Mouse (Mus musculus) limb, embryonic 10.5 days (tissue): ENCODE data around the gene Rtkn2. TPM values are rescaled to one million over a fixed set of nuclear protein-coding genes. Genes with fewer than 3 reads are reported as not detected.
A peak's percentile ranks its signal among the peaks of the same experiment; 100 is the strongest.

Experiments
- DNase-seq: peaks from one replicate; pipeline ENCODE4 v3.0.0-alpha.2; 2017; ENCODE audit warnings: low spot score
- H3K27ac ChIP-seq: fragments of 300-500 bp; sonication (generic); 2 replicates; pipeline ENCODE4 v1.5.1; 2016; ENCODE audit warnings: mild to moderate bottlenecking
- H3K27me3 ChIP-seq: fragments of 300-500 bp; sonication (generic); 2 replicates; pipeline ENCODE4 v1.6.1; 2016; ENCODE audit warnings: low read depth, mild to moderate bottlenecking; ENCODE audit not compliant: poor library complexity, severe bottlenecking
- H3K36me3 ChIP-seq: fragments of 300-500 bp; sonication (generic); 2 replicates; pipeline ENCODE4 v1.6.1; 2016; ENCODE audit warnings: mild to moderate bottlenecking, moderate library complexity
- H3K4me1 ChIP-seq: fragments of 300-500 bp; sonication (generic); 2 replicates; pipeline ENCODE4 v1.6.1; 2016
- H3K4me3 ChIP-seq: fragments of 300-500 bp; sonication (generic); 2 replicates; pipeline ENCODE4 v1.5.1; 2016; ENCODE audit warnings: mild to moderate bottlenecking, moderate library complexity
- H3K9me3 ChIP-seq: fragments of 300-500 bp; sonication (generic); replicated peaks from 2 replicates; pipeline ENCODE4 v1.6.1; 2016; ENCODE audit warnings: mild to moderate bottlenecking
- WGBS: fragments of 180-500 bp; shearing (Covaris S2); methylation state at CpG from one replicate; pipeline ENCODE4 v1.1.7; 2016; 5-methylcytosine and 5-hydroxymethylcytosine counted together
- polyA plus RNA-seq: library from polyadenylated mRNA; unstranded; fragments of >200 nt; fragmentation: Nextera tagmentation; extraction: Ambion mirVana; gene quantifications from 2 replicates; pipeline ENCODE4 v1.2.1, GENCODE M21; 2016

Gene Rtkn2
- polyA plus RNA-seq = 9.3 and 11.8 TPM in 2 replicates

- no peaks in the 10 kb centered on the region for H3K9me3 ChIP-seq
- H3K27me3 ChIP-seq = no peaks in the 10 kb centered on the region
- H3K27ac ChIP-seq = peak within 1 kb of the TSS; percentile 90
- peak within 1 kb of the TSS; percentile 71 for H3K4me3 ChIP-seq
- DNase-seq = peak; percentile 97
- peaks cover 12% of the 10 kb centered on the region; the same call in 1 of the 2 replicates for H3K4me1 ChIP-seq
- under 1% methylated on average over 57 of the region's 57 CpGs for WGBS
- H3K36me3 ChIP-seq = peaks cover 3% of the 10 kb centered on the region; the same call in 1 of the 2 replicates
These were observed at the start of gene Rtkn2 for GRCm38 (mm10) chr10:67979401-67980157. Gene Rtkn2 (plus strand): TSS chr10:67979570.

- Histone ChIP-seq H3K4me1 (no peaks in the 10 kb centered on the region), H3K36me3 (no peaks in the 10 kb centered on the region), H3K27ac (no peak overlapping the region), H3K27me3 (no peaks in the 10 kb centered on the region), H3K4me3 (no peak overlapping the region), H3K9me3 (no peaks in the 10 kb centered on the region)
- no peak for DNase-seq
- WGBS = 76% methylated on average over 4 of the region's 4 CpGs
These were observed 48.0 kb upstream of the Rtkn2 start for GRCm38 (mm10) chr10:67931328-67931727.

GRCm38 (mm10) chr10:67932780-67933179 is 46.6 kb upstream of the Rtkn2 start:
- H3K36me3 ChIP-seq = no peaks in the 10 kb centered on the region
- H3K27me3 ChIP-seq = no peaks in the 10 kb centered on the region
- WGBS = 82% methylated on average over 11 of the region's 11 CpGs
- no peak for DNase-seq
- H3K4me3 ChIP-seq = no peak overlapping the region
- no peaks in the 10 kb centered on the region for H3K9me3 ChIP-seq
- no peak overlapping the region for H3K27ac ChIP-seq
- H3K4me1 ChIP-seq = no peaks in the 10 kb centered on the region

- Histone ChIP-seq H3K4me1 (no peaks in the 10 kb centered on the region), H3K4me3 (no peak overlapping the region), H3K27ac (no peak overlapping the region), H3K36me3 (no peaks in the 10 kb centered on the region), H3K9me3 (no peaks in the 10 kb centered on the region), H3K27me3 (no peaks in the 10 kb centered on the region)
- no peak for DNase-seq
- WGBS = 82% methylated on average over 4 of the region's 4 CpGs
These were observed 42.4 kb upstream of the Rtkn2 start for GRCm38 (mm10) chr10:67936944-67937343.

GRCm38 (mm10) chr10:67937775-67938174 is 41.6 kb upstream of the Rtkn2 start:
- no peak overlapping the region for H3K4me3 ChIP-seq
- WGBS = 87% methylated on average over 5 of the region's 5 CpGs
- H3K36me3 ChIP-seq = no peaks in the 10 kb centered on the region
- DNase-seq = no peak
- H3K9me3 ChIP-seq = no peaks in the 10 kb centered on the region
- no peak overlapping the region for H3K27ac ChIP-seq
- H3K4me1 ChIP-seq = no peaks in the 10 kb centered on the region
- H3K27me3 ChIP-seq = no peaks in the 10 kb centered on the region

GRCm38 (mm10) chr10:67939546-67939945 is 39.8 kb upstream of the Rtkn2 start:
- H3K27me3 ChIP-seq = no peaks in the 10 kb centered on the region
- H3K4me1 ChIP-seq = no peaks in the 10 kb centered on the region
- no peaks in the 10 kb centered on the region for H3K36me3 ChIP-seq
- no peak for DNase-seq
- 82% methylated on average over 12 of the region's 12 CpGs for WGBS
- no peak overlapping the region for H3K27ac ChIP-seq
- H3K9me3 ChIP-seq = no peaks in the 10 kb centered on the region
- no peak overlapping the region for H3K4me3 ChIP-seq

GRCm38 (mm10) chr10:67943513-67943912 is 35.9 kb upstream of the Rtkn2 start:
- no peaks in the 10 kb centered on the region for H3K4me1 ChIP-seq
- H3K9me3 ChIP-seq = no peaks in the 10 kb centered on the region
- H3K4me3 ChIP-seq = no peak overlapping the region
- no peaks in the 10 kb centered on the region for H3K36me3 ChIP-seq
- no peak overlapping the region for H3K27ac ChIP-seq
- WGBS = 91% methylated on average over 4 of the region's 4 CpGs
- no peak for DNase-seq
- no peaks in the 10 kb centered on the region for H3K27me3 ChIP-seq

- 84% methylated on average over 8 of the region's 8 CpGs for WGBS
- H3K9me3 ChIP-seq = no peaks in the 10 kb centered on the region
- H3K4me1 ChIP-seq = no peaks in the 10 kb centered on the region
- no peaks in the 10 kb centered on the region for H3K36me3 ChIP-seq
- H3K4me3 ChIP-seq = no peak overlapping the region
- H3K27me3 ChIP-seq = no peaks in the 10 kb centered on the region
- DNase-seq = no peak
- no peak overlapping the region for H3K27ac ChIP-seq
These were observed 29.2 kb upstream of the Rtkn2 start for GRCm38 (mm10) chr10:67950059-67950748.

- Histone ChIP-seq H3K36me3 (no peaks in the 10 kb centered on the region), H3K9me3 (no peaks in the 10 kb centered on the region), H3K27me3 (no peaks in the 10 kb centered on the region), H3K4me1 (no peaks in the 10 kb centered on the region), H3K27ac (no peak overlapping the region), H3K4me3 (no peak overlapping the region)
- WGBS = 88% methylated on average over 4 of the region's 4 CpGs
- no peak for DNase-seq
These were observed 27.7 kb upstream of the Rtkn2 start for GRCm38 (mm10) chr10:67951690-67952089.

- Histone ChIP-seq H3K4me3 (no peak overlapping the region), H3K36me3 (no peaks in the 10 kb centered on the region), H3K4me1 (no peaks in the 10 kb centered on the region), H3K9me3 (no peaks in the 10 kb centered on the region), H3K27me3 (no peaks in the 10 kb centered on the region), H3K27ac (no peak overlapping the region)
- WGBS = 93% methylated on average over 2 of the region's 2 CpGs
- no peak for DNase-seq
These were observed 23.4 kb upstream of the Rtkn2 start for GRCm38 (mm10) chr10:67955982-67956381.

- no peaks in the 10 kb centered on the region for H3K9me3 ChIP-seq
- H3K4me1 ChIP-seq = no peaks in the 10 kb centered on the region
- no peak overlapping the region for H3K27ac ChIP-seq
- DNase-seq = no peak
- H3K4me3 ChIP-seq = no peak overlapping the region
- WGBS = 89% methylated on average over 3 of the region's 3 CpGs
- no peaks in the 10 kb centered on the region for H3K27me3 ChIP-seq
- H3K36me3 ChIP-seq = no peaks in the 10 kb centered on the region
These were observed 19.4 kb upstream of the Rtkn2 start for GRCm38 (mm10) chr10:67959982-67960381.

- DNase-seq = no peak
- no peaks in the 10 kb centered on the region for H3K36me3 ChIP-seq
- WGBS = 82% methylated on average over 10 of the region's 10 CpGs
- no peak overlapping the region for H3K27ac ChIP-seq
- H3K4me3 ChIP-seq = no peak overlapping the region
- H3K9me3 ChIP-seq = no peaks in the 10 kb centered on the region
- no peaks in the 10 kb centered on the region for H3K27me3 ChIP-seq
- no peaks in the 10 kb centered on the region for H3K4me1 ChIP-seq
These were observed 16.9 kb upstream of the Rtkn2 start for GRCm38 (mm10) chr10:67962496-67962895.

GRCm38 (mm10) chr10:67964060-67964459 is 15.3 kb upstream of the Rtkn2 start:
- WGBS = 58% methylated on average over 8 of the region's 8 CpGs
- DNase-seq = no peak
- no peaks in the 10 kb centered on the region for H3K27me3 ChIP-seq
- H3K9me3 ChIP-seq = no peaks in the 10 kb centered on the region
- no peak overlapping the region for H3K27ac ChIP-seq
- H3K4me3 ChIP-seq = no peak overlapping the region
- H3K4me1 ChIP-seq = no peaks in the 10 kb centered on the region
- H3K36me3 ChIP-seq = no peaks in the 10 kb centered on the region
